Mouse (Mus musculus): ENCODE results near the gene Cpsf6.

Cpsf6 gene

DNA sequence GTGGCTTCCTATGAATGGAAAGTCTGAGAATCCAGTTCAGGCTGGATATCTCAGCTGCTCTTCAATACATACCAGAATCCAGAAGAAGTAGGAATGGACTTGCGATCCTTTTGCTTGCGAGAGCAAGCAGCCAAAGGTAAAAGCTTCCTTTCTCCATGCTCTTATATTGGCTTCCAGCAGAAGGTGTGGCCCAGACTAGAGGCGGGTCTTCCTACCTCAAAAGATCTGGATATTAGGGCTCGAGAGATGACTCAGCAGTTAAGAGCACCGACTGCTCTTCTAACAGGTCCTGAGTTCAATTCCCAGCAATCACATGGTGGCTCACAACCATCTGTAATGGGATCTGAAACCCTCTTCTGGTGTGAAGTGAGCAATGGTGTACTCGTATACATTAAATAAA lies at the start of gene Cpsf6:
Gene Cpsf6, minus strand, starts transcription at position 108 of the 400 bp plus-strand sequence.
- no peak for DNase-seq (ENCODE audit: low spot score)

DNA sequence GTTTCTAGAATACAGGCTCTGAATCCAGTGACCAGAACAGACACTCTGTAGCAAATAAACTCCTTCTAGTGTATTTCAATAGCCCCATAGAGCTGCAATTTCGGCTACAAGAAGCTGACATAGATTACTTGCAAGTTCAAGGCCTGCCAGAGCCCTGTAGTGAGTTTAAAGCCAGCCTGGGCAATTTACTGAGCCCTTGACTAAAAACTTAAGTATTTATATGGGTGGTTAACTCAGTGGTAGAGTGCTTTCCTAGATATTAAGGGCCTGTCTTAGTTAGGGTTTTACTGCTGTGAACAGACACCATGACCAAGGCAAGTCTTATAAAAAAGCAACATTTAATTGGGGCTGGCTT lies 46.8 kb upstream of the Cpsf6 start:
- DNase-seq (ENCODE audit: low spot score): no peak

DNA sequence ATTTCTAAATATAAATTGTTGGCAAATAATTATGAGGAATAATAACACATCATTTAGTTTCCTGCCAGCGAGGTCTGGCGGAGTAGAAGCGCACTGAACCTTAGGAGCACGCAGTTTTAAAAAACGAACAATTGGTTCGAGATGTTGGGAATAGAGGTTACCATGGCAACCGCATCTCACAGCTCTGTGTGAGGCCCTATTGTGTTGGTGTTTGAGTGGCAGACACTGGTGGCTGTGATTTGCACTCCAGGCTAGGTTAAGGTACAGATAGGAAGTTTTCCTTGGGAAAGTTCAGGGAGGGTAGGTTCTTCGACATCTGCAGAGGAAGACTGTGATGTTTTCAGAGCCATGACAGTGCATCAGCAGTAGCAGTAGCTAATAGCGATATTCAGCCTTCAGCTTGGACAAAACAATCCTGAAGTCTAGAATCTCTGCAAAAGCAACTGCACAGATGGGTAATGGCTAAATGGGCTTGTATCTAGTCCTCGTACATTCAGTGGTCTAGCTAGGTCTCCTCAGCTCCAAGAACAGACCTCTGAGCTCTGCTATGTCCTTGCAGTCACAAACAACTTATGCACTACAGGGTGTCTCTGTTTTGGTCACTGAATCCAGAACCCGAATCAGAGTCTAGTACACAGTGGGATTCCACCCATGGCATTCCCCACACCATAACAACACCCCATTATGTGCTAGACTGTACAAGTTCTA lies 46.2 kb upstream of the Cpsf6 start:
- no peak for DNase-seq (ENCODE audit: low spot score)

GRCm38 (mm10) chr10:117425013-117425412 lies 45.2 kb upstream of the Cpsf6 start:
- no peak for DNase-seq (ENCODE audit: low spot score)

DNA sequence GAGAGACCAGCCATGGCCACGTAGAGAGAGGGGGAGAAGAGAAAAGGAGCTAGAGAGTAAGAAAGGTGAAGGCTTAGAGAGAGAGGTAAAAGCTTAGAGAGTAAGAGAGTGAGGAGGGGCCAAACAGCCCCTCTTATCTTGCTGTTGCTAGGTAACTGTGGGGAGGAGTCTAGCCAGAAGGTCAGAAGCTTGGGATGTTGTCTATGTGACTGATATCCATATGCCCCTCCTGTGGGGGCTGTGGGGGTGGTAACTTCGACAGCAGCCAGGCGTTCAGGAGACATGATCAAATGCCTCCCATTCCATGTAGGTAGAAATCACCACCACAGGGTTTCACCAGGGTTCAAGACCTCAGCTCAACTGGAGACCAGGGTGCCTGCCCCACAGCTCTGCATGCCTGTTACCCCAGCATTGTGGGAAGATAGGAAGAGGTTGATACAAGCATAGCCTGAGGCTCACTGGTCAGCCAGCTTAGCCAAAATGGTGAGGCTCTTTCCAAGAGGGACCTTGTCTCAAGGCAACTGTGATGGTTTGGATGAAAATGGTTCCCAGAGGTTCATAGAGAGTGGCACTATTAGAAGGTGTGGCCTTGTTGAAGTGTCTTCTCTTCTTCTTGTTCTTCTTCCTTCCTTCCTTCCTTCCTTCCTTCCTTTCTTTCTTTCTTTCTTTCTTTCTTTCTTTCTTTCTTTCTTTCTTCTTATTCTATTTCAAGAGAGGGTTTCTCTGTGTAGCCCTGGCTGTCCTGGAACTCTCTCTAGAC lies 44.5 kb upstream of the Cpsf6 start:
- no peak for DNase-seq (ENCODE audit: low spot score)

GRCm38 (mm10) chr10:117423025-117424002 lies 43.5 kb upstream of the Cpsf6 start:
- DNase-seq (ENCODE audit: low spot score): no peak

DNA sequence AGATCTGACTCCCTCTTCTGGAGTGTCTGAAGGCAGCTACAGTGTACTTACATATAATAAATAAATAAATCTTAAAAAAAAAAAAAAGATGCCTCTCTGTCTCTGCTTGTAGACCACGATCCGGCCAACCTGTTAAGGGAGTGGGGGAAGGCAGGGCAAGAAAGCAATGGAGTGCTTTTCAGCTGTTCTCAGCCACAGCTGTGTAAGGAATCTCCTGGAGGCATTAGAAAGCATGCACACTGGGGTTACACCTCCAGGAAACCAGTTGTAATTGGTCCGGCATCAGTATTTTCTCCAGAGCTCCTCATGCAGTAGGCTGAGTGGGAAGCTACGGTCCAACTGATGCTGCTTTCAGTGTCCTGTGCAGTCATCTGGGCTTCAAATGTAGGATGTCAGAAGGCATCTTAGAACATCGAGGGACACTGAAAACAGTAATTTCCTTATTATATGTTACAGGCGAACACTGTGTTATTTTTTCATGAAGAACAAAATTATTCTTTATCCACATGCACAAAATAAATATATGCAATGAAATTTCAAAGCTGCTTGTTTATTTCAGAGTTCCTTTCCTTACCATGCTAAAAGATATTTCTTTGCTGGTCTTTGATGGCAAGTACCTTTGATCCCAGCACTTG lies 42.5 kb upstream of the Cpsf6 start:
- DNase-seq (ENCODE audit: low spot score): no peak

DNA sequence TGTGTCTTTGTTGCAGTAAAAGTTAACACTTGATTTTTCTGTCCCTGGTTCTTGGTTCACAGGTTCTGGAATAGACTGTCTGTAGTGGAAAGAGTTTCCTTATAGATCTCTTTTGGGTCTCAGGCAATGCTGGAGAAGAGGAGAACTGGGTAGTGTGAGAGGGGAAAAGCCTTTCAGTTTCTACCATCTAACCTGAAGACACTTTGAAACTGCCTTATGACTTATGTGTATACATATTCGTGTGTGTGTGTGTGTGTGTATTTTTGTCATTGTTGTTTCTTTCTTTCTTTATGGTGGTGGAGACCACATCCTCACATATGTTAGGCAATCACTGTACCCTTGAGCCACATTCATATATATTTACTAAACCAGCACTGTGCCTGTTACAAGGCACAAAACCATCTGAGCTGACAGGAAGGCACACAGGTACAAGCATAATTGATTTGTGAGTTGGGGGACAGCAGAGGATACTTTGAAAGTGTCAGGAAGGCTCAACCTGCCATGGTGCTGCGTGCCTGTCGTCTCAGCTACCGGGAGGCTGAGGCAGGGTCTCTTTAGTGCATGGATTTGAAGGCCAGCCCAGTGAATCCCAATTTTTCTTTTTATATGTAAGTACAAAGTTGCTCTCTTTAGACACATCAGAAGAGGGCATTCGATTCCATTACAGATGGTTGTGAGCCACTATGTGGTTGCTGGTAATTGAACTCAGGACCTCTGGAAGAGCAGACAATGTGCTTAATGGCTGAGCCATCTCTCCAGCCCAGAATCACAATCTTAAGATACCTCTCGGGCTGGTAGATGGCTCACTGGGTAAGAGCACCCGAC lies 41.7 kb upstream of the Cpsf6 start:
- DNase-seq (ENCODE audit: low spot score): no peak

GRCm38 (mm10) chr10:117420502-117421282 lies 40.9 kb upstream of the Cpsf6 start:
- DNase-seq (ENCODE audit: low spot score): no peak

- DNase-seq (ENCODE audit: low spot score): no peak
These were observed 39.9 kb upstream of the Cpsf6 start for GRCm38 (mm10) chr10:117419577-117420290.

DNA sequence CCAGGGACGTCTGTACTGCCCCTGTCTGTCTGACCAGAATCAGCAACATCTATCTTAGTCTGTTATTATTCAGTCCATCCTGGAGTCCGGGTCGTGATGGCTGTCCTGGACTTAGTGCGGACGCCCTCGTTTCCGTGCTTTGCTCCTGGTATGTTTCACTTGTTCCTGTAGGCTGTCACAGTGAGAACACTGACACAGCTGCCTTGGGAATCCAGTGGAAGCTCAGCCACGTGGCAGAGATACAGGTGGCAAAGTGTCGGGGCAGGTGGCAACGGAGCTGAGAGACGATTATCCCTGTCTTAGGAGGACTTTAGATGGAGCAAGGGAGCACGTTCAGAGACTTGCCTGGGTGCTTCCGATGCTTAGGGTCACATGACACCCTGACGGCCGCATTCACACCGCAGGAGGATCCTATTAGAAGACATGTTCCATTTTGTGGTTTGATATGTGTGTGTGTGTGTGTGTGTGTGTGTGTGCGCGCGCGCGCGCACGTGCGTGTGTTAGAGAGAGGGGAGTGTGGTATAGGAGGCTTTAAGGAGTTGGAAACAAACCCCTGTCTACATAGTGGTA lies 38.9 kb upstream of the Cpsf6 start:
- DNase-seq (ENCODE audit: low spot score): peak; percentile 8

- peak; percentile 29 for DNase-seq (ENCODE audit: low spot score)
These were observed 38.2 kb upstream of the Cpsf6 start for GRCm38 (mm10) chr10:117417772-117418667.

- DNase-seq (ENCODE audit: low spot score): peak; percentile 19
These were observed 37.6 kb upstream of the Cpsf6 start for GRCm38 (mm10) chr10:117417470-117417767.

GRCm38 (mm10) chr10:117416636-117417469 lies 37.0 kb upstream of the Cpsf6 start:
- DNase-seq (ENCODE audit: low spot score): no peak

GRCm38 (mm10) chr10:117416095-117416494 lies 36.3 kb upstream of the Cpsf6 start:
- no peak for DNase-seq (ENCODE audit: low spot score)

- no peak for DNase-seq (ENCODE audit: low spot score)
These were observed 35.7 kb upstream of the Cpsf6 start for GRCm38 (mm10) chr10:117415364-117416057.

GRCm38 (mm10) chr10:117414726-117415125 lies 34.9 kb upstream of the Cpsf6 start:
- DNase-seq (ENCODE audit: low spot score): no peak
